Mouse (Mus musculus): ENCODE measurements around the gene Slc43a2.

The Slc43a2 gene

DNA sequence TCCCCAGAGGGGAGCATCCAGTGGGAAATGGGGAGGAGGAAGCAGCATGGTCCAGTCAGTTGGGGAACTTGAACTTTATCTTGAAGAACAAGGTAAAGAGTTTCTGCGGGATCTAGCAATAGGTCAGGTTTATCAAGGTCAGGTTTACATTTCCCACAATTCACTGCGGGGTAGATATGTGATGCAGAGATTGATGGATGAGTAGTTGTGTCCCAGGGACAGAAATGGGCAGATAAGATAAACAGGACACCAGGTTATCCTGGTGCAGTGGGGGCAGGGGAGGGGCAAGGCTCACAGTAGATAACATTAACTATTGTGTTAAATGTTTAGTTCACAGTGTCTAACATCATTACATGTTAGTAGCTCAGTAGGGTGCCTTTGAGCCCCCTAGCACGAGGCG, 1.7 kb upstream of the Slc43a2 start:
- no peak for DNase-seq (ENCODE audit: low read depth, low spot score)

DNA sequence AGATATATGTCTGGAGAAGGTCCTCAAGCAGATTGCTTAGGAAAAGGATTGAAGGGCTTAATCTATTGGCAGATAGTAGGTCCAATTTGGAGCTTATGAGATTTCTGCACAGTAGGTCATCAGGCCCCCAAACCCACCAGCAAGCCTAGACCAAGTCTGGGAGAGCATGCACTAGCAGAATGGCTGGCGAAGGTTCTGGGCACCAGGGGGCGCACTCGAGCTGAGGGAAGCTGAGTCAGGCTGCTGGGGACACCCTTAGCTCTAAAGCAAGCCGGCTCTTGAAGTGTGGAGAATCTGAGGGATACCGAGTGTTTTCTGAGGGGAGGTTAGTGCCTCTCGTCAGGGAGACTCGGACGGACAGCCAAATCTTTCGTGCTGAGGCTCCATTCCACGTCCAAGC, 1.2 kb upstream of the Slc43a2 start:
- peak; percentile 92 for DNase-seq (ENCODE audit: low read depth, low spot score)

DNA sequence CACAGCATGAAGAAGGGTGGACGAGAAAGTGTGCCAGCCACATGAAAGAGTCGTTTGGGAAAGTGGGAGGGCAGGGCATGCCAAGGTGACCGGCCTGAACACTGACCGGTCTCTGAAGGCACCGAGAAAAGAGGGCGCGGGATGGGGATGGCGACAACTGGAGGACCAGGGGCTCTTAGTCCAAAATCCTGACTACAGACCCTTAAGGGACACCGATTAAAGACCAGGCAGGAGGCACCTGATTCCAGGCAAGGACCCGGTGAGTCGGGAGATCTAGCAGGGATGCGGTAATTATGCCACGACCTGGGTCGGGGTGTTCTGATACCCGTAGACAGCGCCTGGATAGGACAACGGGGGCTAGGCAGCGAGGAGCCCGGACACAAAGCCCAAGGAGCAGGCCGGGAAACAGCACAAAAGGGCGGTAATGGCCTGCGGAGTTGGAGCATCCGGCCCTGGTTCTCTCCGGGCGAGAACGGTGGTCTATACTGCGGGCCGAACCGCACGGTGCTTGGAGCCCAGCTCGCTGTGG, 585 bp upstream of the Slc43a2 start:
- peak; percentile 34 for DNase-seq (ENCODE audit: low read depth, low spot score)

DNA sequence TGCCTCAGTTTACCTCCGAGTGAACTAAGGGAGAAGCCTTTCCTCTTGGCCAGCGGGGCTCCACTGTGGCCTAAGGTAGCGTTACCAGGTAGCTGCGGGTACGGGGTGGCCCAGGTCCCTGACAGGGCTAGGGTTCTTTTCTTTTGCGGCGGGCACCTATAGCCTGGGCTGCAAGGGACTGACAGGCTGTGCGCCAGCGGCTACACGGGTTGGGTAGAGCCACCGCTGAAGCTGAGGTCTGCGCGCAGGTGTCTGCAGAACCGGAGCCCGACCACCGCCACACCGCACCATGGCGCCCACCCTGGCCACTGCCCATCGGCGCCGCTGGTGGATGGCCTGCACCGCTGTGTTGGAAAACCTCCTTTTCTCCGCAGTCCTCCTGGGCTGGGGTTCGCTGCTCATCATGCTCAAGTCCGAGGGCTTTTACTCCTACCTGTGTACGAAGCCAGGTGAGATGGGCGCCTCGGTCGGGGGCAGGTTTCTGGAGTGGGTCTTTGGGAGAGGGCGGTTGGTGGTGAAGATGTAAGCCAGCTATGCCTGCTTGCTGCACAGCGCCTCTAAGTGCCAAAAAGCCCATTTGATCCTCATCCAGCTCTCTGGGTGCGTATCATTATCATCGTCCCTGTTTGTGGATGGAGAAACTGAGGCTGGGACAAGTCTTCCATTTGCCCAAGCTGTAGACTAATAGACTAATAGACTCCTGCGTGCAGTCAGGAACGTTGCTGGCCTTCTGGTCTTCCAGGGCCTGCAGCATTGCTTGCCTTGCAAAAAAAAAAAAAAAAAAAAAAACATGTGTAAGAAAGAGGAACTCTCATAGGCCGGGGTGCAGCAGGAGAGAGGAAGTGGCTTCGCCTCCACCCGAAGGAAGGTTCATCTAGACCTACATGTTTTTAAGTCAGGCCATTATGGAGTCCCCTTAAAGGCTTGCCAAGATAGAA, 1.1 kb downstream of the Slc43a2 start:
- DNase-seq (ENCODE audit: low read depth, low spot score): no peak

DNA sequence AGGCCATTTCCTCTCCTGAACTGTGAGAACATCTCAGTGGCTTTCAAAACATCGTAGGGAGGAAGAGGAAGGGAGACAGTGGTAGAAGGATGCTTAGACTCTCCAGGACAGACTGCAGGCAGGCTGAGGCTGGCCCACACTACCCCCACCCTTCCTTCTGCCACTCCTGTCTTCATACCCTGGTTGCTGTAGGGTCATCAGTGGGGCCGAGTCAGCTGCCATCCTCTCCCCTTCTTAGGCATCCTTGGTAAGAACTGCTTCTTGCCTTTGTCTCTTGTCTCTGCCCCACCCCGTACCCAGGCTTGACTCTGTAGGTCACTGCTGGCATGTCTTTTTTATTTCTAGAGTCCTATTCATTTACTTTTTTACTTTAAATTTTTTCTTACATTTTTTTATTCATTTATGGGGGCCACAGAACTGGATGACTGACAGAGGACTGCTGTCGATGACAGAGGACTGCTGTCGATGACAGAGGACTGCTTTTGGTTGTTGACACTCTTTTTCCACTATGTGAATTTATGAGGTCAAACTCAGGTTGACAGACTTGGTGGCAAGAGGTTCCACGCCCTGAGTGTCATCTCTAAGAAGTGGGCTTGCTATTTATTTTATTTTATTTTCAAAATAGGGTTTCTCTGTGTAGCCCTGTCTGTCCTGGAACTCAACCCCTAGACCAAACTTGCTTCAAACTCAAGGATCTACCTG, 2.0 kb downstream of the Slc43a2 start:
- DNase-seq (ENCODE audit: low read depth, low spot score): no peak

DNA sequence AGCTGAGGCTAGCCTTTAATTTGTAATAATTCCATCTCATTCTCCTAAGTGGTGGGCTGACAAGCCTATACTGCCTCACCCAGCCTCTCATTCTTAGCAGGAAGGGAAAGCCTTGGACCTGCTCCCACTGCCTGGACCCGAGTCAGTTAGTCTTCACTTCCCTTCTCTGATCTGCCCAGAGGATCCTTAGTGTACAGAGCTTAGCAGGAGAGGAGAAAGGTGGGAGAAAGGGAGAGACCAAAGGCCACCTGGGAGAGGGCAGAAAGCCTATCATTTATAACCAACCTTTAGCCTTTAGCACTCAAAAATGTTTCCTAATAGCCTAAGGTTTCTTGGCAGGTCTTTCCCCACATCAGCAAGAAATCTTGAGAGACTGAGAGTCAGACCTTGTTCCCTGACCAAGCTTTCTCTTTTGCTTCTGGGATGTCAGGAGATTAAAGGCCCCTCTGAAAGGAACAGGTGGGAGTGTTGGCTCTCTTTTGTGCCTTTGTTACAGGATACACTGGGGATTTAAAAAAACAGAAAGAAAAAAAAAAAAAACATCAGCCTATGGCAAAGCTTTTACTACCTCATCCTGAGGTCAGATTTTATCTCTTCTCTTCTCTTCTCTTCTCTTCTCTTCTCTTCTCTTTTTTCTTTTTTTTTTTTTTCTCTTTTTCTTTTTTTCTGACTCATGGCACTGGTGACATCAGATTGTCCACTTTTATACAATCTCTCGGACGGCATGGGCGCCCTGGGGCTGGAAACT, 3.0 kb downstream of the Slc43a2 start:
- DNase-seq (ENCODE audit: low read depth, low spot score): no peak

DNA sequence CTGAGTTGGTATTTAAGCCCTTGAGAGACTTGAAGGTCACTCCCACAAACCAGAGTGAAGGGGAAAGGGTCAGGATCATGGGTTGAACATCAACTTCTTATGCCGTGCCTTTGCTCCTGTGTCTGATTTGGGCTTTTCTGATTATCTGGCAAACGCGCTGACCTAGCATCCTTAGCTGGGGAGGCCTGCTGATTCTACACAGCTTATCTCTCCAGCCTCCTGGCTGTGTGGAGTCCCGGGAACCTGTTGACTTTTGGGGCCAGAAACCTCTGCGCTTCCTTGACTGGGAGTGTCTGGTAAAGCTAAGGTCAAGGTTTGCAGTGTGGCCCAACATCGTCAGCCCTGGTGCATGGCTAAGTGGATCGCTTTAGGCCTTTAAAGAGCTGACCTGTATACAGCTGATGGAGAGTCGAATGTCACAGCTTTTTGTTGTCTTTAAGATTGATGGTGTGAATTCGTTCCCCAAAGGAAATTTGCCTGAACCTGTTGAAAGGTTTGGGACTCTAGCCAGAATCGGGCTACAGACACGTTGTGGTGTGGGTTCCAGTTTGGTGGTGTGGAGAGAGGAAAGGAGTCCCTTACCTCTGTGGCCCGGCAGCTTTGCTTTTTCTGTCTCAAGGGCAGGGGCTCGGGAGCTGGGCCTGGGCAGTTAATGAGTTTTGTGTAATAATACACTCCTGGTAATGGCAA, 3.8 kb downstream of the Slc43a2 start:
- no peak for DNase-seq (ENCODE audit: low read depth, low spot score)

DNA sequence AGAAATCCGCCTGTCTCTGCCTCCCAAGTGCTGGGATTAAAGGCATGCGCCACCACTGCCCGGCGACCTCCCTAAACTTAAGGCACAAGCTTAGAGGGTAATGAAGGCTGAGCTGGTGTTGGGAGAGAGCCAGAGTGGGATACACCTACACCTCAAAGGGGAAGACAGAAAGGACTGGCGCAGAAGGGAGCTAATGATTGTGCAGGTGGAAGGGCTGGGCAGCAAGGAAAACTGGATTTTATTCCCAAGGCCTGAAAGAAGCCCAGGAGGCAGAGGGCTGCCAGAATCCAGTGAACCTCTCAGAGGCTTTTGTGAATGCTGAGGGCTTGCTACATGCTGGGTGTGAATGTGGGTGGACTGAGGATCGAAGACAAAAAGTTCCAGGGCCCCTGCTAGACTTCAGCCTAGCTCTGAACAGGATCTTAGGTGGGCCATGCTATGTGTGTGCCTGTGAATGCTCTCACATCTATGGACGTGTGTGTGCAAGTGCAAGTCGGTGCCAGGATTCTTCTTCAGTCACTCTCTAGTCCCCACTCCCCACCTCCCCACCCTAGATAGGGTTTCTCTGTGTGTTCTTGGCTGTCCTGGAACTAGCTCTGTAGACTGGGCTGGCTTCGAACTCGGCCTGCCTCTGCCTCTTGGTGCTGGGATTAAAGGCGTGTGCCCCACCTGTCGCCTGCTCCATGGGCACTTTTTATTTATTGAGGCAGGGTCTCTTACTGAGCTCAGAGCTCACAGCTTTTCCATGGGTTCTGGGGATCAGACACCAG, 4.9 kb downstream of the Slc43a2 start:
- no peak for DNase-seq (ENCODE audit: low read depth, low spot score)

DNA sequence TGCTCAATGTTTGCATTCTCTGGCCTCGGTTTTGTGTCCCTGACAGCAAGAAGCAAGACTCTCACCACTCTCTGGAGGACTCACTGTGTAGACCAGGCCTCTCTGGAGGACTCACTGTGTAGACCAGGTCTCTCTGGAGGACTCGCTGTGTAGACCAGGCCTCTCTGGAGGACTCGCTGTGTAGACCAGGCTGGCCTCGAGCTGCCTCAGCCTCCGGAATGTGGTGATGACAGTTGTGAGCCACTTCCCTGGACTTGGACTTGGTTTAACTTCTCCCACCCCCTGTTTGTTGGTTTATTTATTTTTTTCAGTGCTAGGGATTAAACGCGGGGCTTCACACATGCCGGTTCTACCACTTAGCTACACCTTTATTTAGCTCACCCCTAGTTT, 5.5 kb downstream of the Slc43a2 start:
- DNase-seq (ENCODE audit: low read depth, low spot score): no peak

DNA sequence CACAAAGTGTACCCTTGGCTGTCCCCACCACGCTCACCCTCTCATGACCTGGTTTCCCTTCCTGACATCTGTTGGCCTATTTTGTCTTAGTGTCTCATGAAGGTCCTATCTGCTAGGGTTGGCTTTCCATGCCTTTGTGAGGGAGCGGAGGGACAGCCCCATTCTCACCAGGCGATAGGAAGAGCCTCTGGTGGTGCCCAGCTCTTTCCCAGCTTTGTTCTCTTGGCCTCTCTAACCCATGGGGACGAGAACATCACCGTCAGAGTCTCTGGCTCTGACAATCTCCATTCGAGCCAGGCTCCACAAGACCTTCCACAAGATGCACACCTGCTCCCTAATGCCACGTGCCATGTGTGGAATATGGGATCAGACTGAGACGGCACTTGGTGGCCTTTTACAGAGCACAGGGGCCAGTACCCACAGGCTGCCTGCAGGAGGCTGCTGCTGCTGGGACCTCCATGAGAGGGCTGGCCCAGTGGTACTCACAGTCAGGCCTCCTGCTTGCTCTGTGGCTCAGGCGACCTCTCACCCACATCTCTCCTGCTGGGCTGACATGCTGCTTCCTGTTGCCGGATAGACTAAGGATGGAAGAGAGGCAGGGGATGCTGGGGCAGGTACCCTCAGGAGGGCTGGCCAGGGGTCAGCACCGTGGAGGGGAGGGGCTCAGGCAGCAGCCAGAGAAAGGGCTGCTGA, 6.1 kb downstream of the Slc43a2 start:
- DNase-seq (ENCODE audit: low read depth, low spot score): peak; percentile 35

DNA sequence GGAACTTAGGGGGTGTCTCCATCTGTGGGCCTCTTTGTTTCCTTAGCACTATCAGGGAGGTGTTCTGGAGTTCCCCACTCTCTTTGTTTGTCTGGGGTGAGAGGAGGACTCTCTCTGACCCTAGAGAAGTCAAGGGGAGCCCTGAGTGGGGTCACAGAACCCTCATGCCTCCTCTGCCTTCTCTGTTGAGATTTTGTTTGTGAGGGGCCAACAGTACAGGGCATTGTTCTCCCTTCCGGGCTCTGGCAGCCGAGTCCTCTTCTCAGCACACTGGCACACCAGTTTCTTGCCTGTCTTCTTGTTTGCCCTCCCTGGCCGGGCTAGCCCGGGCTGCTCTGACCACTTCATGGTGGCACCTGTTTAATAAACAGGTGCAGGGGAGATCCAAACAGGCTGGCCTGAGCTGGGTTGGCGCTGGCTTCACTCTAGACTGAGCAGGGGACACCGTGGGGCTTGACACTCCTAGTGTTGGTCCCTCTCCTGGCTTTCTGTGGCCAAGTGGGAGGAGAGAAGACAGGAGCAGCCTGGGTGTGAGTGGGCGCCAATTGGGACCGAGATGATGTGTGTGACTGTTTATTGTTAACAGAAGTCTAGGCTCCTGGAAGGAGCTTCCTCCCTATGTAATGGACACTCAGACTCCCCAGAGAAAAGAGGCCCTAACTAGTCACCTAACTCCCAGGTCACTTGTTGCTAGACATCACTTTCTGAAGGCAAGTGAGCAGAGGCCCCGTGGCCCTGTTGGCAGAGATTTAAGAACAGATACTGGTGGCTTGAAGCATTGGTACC, 6.9 kb downstream of the Slc43a2 start:
- no peak for DNase-seq (ENCODE audit: low read depth, low spot score)

DNA sequence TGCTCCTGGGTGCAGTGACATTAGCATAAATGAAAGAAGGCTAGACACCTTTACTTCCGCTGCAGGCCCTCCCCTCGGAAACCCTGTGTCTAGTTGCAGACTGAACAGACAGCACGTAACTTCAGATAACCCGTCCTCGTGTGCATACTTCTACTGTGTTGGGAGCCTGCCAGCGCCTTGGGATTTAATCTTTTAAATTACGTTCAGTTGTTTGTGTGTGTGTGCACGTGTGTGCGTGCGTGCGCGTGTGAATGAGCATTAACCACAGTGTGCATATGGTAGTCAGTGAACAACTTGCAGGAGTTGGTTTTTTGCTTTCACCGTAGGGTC, 7.4 kb downstream of the Slc43a2 start:
- DNase-seq (ENCODE audit: low read depth, low spot score): no peak

DNA sequence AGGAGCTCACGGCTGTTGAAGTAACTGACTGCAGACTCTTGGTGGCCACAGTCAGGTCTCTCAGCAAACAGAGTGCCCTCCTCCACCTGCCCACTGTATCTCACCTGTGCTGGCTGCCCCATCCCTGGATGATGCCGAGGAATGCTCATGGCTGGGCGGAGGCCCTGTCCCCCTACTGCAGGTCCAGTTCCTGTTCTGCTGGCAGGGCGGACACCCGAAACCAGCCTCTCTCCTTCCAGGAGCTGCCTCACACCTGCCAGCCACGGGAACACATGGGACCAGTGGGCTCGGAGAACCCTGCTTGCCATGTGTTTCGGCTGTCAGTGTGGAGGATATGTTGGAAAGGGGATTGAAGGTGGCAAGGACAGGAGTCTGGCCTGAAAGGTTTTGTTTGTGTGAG, 8.7 kb downstream of the Slc43a2 start:
- DNase-seq (ENCODE audit: low read depth, low spot score): no peak

DNA sequence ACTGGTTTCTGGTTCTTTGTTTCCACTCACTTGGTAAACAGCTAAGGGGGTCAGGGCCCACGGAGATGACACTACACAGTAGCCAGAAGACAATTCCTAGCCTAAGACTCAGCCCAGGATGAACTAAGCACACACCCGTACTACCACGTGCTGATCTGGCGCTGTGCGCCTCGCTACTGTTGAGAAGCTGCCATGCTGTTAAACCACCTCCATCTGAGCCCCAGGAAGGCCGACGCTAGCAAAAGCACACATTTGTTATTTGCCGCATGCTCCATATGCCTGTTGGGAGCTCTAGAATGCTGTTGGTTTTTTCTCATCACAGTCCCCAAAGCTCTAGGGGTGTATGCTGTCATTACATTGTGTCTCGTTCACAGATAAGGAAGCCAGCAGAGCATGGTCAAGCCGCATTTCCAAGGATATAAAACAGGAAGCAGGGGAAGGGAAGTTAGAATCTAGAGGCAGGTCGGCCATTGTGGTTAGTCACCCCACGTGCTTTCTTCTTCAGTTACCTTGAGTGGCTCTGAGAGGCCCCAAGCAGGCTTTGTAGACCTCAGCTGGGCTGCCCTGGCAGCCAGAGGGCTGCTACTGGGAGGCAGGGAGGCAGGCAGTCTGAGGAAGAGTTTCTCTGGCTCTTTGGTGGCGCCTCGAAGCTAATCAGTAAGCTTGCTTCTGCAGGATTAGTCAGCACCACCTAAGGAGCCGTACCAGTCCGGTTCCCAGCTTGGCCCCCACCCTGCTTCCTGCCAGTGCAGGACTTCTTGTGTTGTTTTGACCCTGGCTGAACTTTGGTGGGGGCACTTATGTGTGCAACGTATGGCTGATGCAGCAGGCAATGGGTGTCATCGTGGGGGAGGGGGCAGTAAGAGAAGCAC, 9.5 kb downstream of the Slc43a2 start:
- DNase-seq (ENCODE audit: low read depth, low spot score): no peak

DNA sequence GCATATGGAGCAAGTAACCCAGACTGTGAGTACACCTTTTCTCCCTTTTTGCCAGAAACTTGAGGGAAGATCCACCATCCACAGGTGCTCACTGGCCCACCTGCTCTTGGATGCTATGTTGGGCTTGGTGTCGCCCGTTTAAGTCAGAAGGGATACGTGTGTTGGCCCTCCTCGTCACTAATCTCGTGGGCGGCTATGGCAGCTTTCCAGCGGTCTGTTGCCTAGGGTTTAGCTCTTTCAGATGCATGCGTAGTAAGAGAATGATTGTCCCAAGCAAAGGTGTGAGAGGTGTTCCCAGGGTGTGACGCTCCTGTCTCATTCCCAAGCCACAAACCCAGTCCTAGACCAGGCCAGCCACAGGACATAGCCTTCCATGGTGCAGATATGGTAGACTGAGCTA, 13.2 kb downstream of the Slc43a2 start:
- no peak for DNase-seq (ENCODE audit: low read depth, low spot score)

DNA sequence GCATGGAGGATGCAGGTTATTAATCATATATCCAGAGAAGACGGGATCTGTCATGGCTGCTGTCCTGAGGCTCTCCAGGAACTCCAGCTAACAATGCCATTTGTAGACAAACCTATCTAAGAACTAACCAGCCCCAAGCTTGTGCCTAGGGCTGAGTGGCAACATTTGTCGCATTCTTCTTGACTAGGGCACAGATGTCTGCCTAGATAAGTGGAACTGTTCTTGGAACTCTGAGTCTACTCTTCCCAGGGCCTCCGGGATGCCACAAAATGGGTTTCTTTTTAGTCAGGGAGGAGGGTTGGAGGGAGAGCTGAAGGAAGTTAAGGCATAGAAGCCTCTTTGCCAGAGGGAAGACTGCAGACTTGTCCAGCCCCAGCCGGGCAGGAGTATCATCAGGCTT, 14.6 kb downstream of the Slc43a2 start:
- DNase-seq (ENCODE audit: low read depth, low spot score): no peak

DNA sequence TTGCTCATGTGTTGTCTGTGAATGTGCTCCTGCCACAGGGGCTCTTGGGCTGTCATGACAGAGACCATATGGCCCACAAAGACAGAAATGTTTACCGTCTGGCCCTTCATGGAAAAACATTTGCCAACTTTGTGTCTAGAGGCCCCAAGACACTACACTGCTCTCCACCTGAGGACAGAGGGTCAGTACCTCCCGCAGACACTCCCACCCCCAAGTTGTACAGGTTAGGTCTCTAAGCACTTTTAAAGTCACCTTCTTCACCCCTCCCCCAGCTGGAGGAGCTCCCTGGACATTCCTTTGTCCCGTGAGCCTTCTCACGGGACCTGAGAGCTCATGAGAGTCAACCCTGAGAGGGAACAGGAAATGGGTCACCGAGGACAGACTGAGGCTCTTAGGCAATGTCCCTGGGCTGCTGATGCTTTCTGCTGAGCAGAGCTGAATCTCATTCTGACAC, 18.2 kb downstream of the Slc43a2 start:
- DNase-seq (ENCODE audit: low read depth, low spot score): no peak

DNA sequence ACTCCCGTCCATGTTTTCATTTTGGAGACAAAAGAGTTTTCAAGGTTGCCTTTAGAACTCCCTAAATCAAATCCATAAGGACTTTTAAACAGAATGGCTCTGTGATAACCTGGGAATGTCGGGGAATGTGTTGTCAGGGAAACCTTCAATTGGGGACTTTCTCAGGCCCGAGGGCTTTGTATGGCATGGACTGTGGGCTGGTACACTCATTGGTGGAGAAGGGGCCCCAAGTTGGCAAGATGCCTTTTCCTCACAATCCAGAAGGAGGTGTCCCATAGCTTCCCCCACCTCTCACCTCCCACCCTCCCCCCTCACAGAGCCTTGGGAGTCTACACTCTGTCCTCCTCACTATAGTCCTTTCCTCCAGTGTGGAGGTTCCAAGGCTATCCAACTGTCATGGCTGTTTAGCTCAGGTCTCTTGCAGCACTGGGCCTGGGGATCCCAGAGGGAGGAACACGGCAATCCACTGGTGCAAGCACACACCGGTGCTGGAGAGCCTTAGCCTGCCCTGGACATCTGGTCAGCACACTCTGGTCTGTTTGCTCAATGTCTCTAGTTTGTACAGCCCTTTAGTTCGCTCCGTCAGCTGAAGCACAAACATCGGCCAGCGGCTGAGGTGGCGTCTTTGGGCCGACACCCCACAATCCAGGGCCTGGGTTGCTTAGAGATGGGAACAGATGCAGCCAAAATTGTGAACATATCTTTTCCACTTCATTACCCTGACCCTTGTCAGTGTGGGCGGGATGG, 18.9 kb downstream of the Slc43a2 start:
- DNase-seq (ENCODE audit: low read depth, low spot score): no peak

Measured in 3T3-L1 (cell line).